Mouse (Mus musculus): ENCODE results near the gene Clec4g.

- TF ChIP-seq CTCF (IDR thresholded peaks at IDR 0.05) (no peak), EP300 (IDR thresholded peaks at IDR 0.05; ENCODE audit: insufficient read depth, low read depth, low read length) (no peak), POLR2A (IDR thresholded peaks at IDR 0.05; ENCODE audit: insufficient read depth, low read depth, low read length) (no peak)
These were observed 40.8 kb downstream of the Clec4g start for GRCm38 (mm10) chr8:3679656-3680055.

Data from heart, adult 2 months (tissue).